ENCODE assay signal across 23 mouse cellular contexts in the genomic region with DNA sequence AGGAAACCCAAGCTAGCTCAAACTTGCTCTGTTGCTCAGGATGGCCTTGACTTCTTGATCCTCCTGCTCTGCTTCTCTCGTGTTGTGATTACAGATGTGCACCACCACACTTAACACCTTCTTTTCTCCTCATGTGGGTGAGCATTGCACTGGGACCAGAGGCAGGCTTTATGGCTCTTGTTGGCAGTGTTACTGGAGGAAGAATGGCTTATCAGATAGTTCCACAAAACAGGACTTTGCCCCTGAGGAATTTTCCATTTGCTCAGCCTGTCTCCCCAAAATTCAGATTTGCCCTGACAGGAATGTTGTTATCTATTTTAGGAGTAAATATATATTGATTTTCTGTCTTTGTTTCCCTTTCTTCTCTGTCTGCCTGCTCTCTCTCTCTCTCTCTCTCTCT. TPM values are rescaled to one million over a fixed set of nuclear protein-coding genes. Genes with fewer than 3 reads are reported as not detected.
DNase-seq lines count a peak whose midpoint lies in the region; ATAC-seq lines count a peak whose summit lies in the region.
"Had no signal": no experiment of that assay in that cellular context is flagged by ENCODE, and none has a peak within 500 bp of the region (broad histone marks: within the 10 kb centered on the region; RNA-seq: fewer than 3 reads in every experiment).

No protein-coding gene starts in this region.

- H3K9ac ChIP-seq in embryonic facial prominence, embryonic 13.5 days, result no peak overlapping the region
- H3K9ac ChIP-seq in kidney, embryonic 15.5 days, result no peak overlapping the region
- H3K9ac ChIP-seq in midbrain, embryonic 13.5 days (replicated peaks), result no peak overlapping the region; the same call in 1 of the 2 replicates
- H3K9ac ChIP-seq in intestine, embryonic 16.5 days (ENCODE audit: low read depth, low read length), result no peak overlapping the region
- H3K9ac ChIP-seq: embryonic facial prominence, embryonic 12.5 days; forebrain, embryonic 12.5 days; heart, embryonic 15.5 days; hindbrain, embryonic 15.5 days had no signal

- 0 out of 2 replicates have a peak overlapping the region, but pooled peaks have one; percentile 11 for H3K27ac ChIP-seq in embryonic facial prominence, embryonic 13.5 days
- H3K27ac ChIP-seq in embryonic facial prominence, embryonic 10.5 days (replicated peaks), result no peak overlapping the region
- H3K27ac ChIP-seq in kidney, embryonic 15.5 days, result no peak overlapping the region
- H3K27ac ChIP-seq in midbrain, embryonic 10.5 days (replicated peaks), result no peak overlapping the region
- no peak overlapping the region for H3K27ac ChIP-seq in midbrain, embryonic 13.5 days
- no peak overlapping the region for H3K27ac ChIP-seq in intestine, embryonic 16.5 days (ENCODE audit: low read length)
- H3K27ac ChIP-seq: embryonic facial prominence, embryonic 12.5 days; forebrain, embryonic 12.5 days; heart, embryonic 15.5 days; hindbrain, embryonic 15.5 days had no signal

- peaks cover 16% of the 10 kb centered on the region for H3K4me1 ChIP-seq in embryonic facial prominence, embryonic 13.5 days
- H3K4me1 ChIP-seq in embryonic facial prominence, embryonic 10.5 days, result peaks cover 18% of the 10 kb centered on the region
- H3K4me1 ChIP-seq in kidney, embryonic 15.5 days, result peaks cover 9% of the 10 kb centered on the region
- peaks cover 19% of the 10 kb centered on the region for H3K4me1 ChIP-seq in midbrain, embryonic 10.5 days
- peaks cover 14% of the 10 kb centered on the region for H3K4me1 ChIP-seq in midbrain, embryonic 13.5 days (replicated peaks)
- peaks cover 15% of the 10 kb centered on the region for H3K4me1 ChIP-seq in intestine, embryonic 16.5 days (ENCODE audit: control insufficient read depth, insufficient read depth, low read length)

- H3K4me2 ChIP-seq in embryonic facial prominence, embryonic 13.5 days, result no peak overlapping the region
- H3K4me2 ChIP-seq in kidney, embryonic 15.5 days, result no peak overlapping the region
- H3K4me2 ChIP-seq in midbrain, embryonic 13.5 days (replicated peaks), result no peak overlapping the region
- H3K4me2 ChIP-seq in intestine, embryonic 16.5 days (ENCODE audit: low read depth, low read length), result no peak overlapping the region
- H3K4me2 ChIP-seq: embryonic facial prominence, embryonic 12.5 days; forebrain, embryonic 12.5 days; heart, embryonic 15.5 days; hindbrain, embryonic 15.5 days had no signal

- H3K36me3 ChIP-seq in embryonic facial prominence, embryonic 13.5 days, result no peaks in the 10 kb centered on the region
- no peaks in the 10 kb centered on the region for H3K36me3 ChIP-seq in embryonic facial prominence, embryonic 10.5 days (replicated peaks)
- H3K36me3 ChIP-seq in kidney, embryonic 15.5 days, result peaks cover 6% of the 10 kb centered on the region; the same call in 1 of the 2 replicates
- no peaks in the 10 kb centered on the region for H3K36me3 ChIP-seq in midbrain, embryonic 10.5 days
- peaks cover 23% of the 10 kb centered on the region for H3K36me3 ChIP-seq in midbrain, embryonic 13.5 days
- no peaks in the 10 kb centered on the region for H3K36me3 ChIP-seq in intestine, embryonic 16.5 days (ENCODE audit: control insufficient read depth, insufficient read depth, low read length)
- H3K36me3 ChIP-seq: embryonic facial prominence, embryonic 12.5 days had no signal

- no peaks in the 10 kb centered on the region for H3K9me3 ChIP-seq in embryonic facial prominence, embryonic 13.5 days
- no peaks in the 10 kb centered on the region for H3K9me3 ChIP-seq in embryonic facial prominence, embryonic 10.5 days
- no peaks in the 10 kb centered on the region for H3K9me3 ChIP-seq in kidney, embryonic 15.5 days (replicated peaks)
- H3K9me3 ChIP-seq in midbrain, embryonic 10.5 days (replicated peaks), result no peaks in the 10 kb centered on the region
- H3K9me3 ChIP-seq in midbrain, embryonic 13.5 days, result no peaks in the 10 kb centered on the region
- H3K9me3 ChIP-seq in intestine, embryonic 16.5 days (ENCODE audit: control insufficient read depth, low read length), result no peaks in the 10 kb centered on the region
- H3K9me3 ChIP-seq: embryonic facial prominence, embryonic 12.5 days; forebrain, embryonic 12.5 days; G1E; heart, embryonic 15.5 days; hindbrain, embryonic 15.5 days had no signal

- no peaks in the 10 kb centered on the region for H3K27me3 ChIP-seq in embryonic facial prominence, embryonic 13.5 days
- H3K27me3 ChIP-seq in embryonic facial prominence, embryonic 10.5 days (replicated peaks; ENCODE audit: low read depth, poor library complexity, severe bottlenecking), result no peaks in the 10 kb centered on the region
- H3K27me3 ChIP-seq in kidney, embryonic 15.5 days, result no peaks in the 10 kb centered on the region
- H3K27me3 ChIP-seq in midbrain, embryonic 10.5 days (ENCODE audit: low read depth, poor library complexity, severe bottlenecking), result no peaks in the 10 kb centered on the region
- no peaks in the 10 kb centered on the region for H3K27me3 ChIP-seq in midbrain, embryonic 13.5 days
- H3K27me3 ChIP-seq in intestine, embryonic 16.5 days (replicated peaks; ENCODE audit: control insufficient read depth, insufficient read depth, low read length), result no peaks in the 10 kb centered on the region
- H3K27me3 ChIP-seq: embryonic facial prominence, embryonic 12.5 days; forebrain, embryonic 12.5 days; heart, embryonic 15.5 days; hindbrain, embryonic 15.5 days had no signal

- no peak for ATAC-seq in embryonic facial prominence, embryonic 13.5 days (ENCODE audit: insufficient number of reproducible peaks, insufficient read depth, low FRiP score, low TSS enrichment, low read depth)
- ATAC-seq in kidney, embryonic 15.5 days (replicated peaks; ENCODE audit: low FRiP score), result no peak
- no peak for ATAC-seq in midbrain, embryonic 13.5 days
- ATAC-seq in intestine, embryonic 16.5 days, result no peak
- ATAC-seq: CD4-positive, CD25-positive, alpha-beta regulatory T cell, adult 4 months; forebrain, embryonic 16.5 days had no signal

- DNase-seq in embryonic facial prominence, embryonic 10.5 days (ENCODE audit: low spot score), result no peak
- DNase-seq in kidney, adult 18-20 months, result peak; percentile 2
- peak; percentile 6 for DNase-seq in midbrain, embryonic 10.5 days (ENCODE audit: low spot score)
- DNase-seq: adrenal gland, adult 8-10 months; adrenal gland, postnatal 36 days; B cell, adult 2 months; cerebellum, adult 11 months; cerebellum, adult 8-10 months; cerebellum, postnatal 14 days; embryo, embryonic 11 days; gastrocnemius, postnatal 10 days; heart, postnatal 14 days had no signal

- H3K4me3 ChIP-seq in embryonic facial prominence, embryonic 13.5 days, result no peak overlapping the region
- H3K4me3 ChIP-seq in embryonic facial prominence, embryonic 10.5 days, result no peak overlapping the region
- H3K4me3 ChIP-seq in kidney, embryonic 15.5 days (replicated peaks), result no peak overlapping the region
- no peak overlapping the region for H3K4me3 ChIP-seq in midbrain, embryonic 10.5 days
- H3K4me3 ChIP-seq in midbrain, embryonic 13.5 days (replicated peaks), result no peak overlapping the region
- H3K4me3 ChIP-seq in intestine, embryonic 16.5 days (ENCODE audit: low read length), result no peak overlapping the region
- H3K4me3 ChIP-seq: embryonic facial prominence, embryonic 12.5 days; forebrain, embryonic 12.5 days; heart, embryonic 15.5 days; hindbrain, embryonic 15.5 days had no signal

- 13% methylated on average over 1 of the region's 1 CpGs for WGBS in embryonic facial prominence, embryonic 13.5 days
- 50% methylated on average over 1 of the region's 1 CpGs for WGBS in embryonic facial prominence, embryonic 10.5 days
- WGBS in kidney, embryonic 15.5 days, result 17% methylated on average over 1 of the region's 1 CpGs
- 57% methylated on average over 1 of the region's 1 CpGs for WGBS in midbrain, embryonic 10.5 days
- WGBS in midbrain, embryonic 13.5 days, result 64% methylated on average over 1 of the region's 1 CpGs
- WGBS in intestine, embryonic 16.5 days, result 40% methylated on average over 1 of the region's 1 CpGs

RNA-seq across cellular contexts. Expression of gene Arpp19, which starts 2.7 kb away (rescaled TPM):
- polyA plus RNA-seq in embryonic facial prominence, embryonic 13.5 days (2015; fragmentation: Nextera tagmentation; extraction: Ambion mirVana), result 313 and 324 TPM in 2 replicates
- 365 and 391 TPM in 2 replicates for polyA plus RNA-seq in embryonic facial prominence, embryonic 10.5 days (2016; fragmentation: Nextera tagmentation; extraction: Ambion mirVana)
- 283 and 322 TPM in 2 replicates for polyA plus RNA-seq in kidney, embryonic 15.5 days (2015; fragmentation: Nextera tagmentation; extraction: Ambion mirVana)
- polyA plus RNA-seq in midbrain, embryonic 10.5 days (2016; fragmentation: Nextera tagmentation; extraction: Ambion mirVana), result 327 and 357 TPM in 2 replicates
- 236 and 245 TPM in 2 replicates for polyA plus RNA-seq in midbrain, embryonic 13.5 days (2015; fragmentation: Nextera tagmentation; extraction: Ambion mirVana)
- 264 and 267 TPM in 2 replicates for polyA plus RNA-seq in intestine, embryonic 16.5 days (2015; fragmentation: Nextera tagmentation; extraction: Ambion mirVana)

RNA-seq across cellular contexts. Expression of gene Myo5a, which starts 36.1 kb away (rescaled TPM):
- polyA plus RNA-seq in embryonic facial prominence, embryonic 13.5 days (2015; fragmentation: Nextera tagmentation; extraction: Ambion mirVana), result 20.1 and 21.3 TPM in 2 replicates
- 18.9 and 21.2 TPM in 2 replicates for polyA plus RNA-seq in embryonic facial prominence, embryonic 10.5 days (2016; fragmentation: Nextera tagmentation; extraction: Ambion mirVana)
- 14.8 and 16.1 TPM in 2 replicates for polyA plus RNA-seq in kidney, embryonic 15.5 days (2015; fragmentation: Nextera tagmentation; extraction: Ambion mirVana)
- 18.1 and 22.5 TPM in 2 replicates for polyA plus RNA-seq in midbrain, embryonic 10.5 days (2016; fragmentation: Nextera tagmentation; extraction: Ambion mirVana)
- polyA plus RNA-seq in midbrain, embryonic 13.5 days (2015; fragmentation: Nextera tagmentation; extraction: Ambion mirVana), result 26.3 and 27.8 TPM in 2 replicates
- 4.3 and 4.9 TPM in 2 replicates for polyA plus RNA-seq in intestine, embryonic 16.5 days (2015; fragmentation: Nextera tagmentation; extraction: Ambion mirVana)
